Mouse (Mus musculus): ENCODE measurements around the gene Vmn1r201. TPM values are rescaled to one million over a fixed set of nuclear protein-coding genes. Genes with fewer than 3 reads are reported as not detected.

The Vmn1r201 gene
- not detected in 2 replicates for polyA plus RNA-seq (2015; fragmentation: Nextera tagmentation; extraction: Ambion mirVana)

DNA sequence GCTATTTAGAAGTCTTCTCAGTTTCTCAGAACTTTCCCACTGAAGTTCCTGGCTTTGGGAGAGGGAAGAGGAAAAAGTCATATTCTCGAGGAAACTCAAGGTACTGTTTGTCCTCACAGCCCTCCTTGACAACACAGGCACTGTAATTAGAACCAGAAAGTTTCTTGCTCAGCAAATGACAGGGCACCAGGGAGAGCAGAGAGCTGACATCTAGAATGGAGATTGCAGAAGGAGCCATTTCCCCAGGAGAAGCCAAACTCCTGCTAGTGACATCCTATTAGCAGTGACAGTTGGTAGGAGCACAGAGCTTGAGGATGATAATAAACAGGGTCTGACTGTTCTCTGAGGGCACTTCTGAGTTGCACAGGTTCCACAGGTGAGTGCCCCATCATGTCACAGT is at the start of gene Vmn1r201:
Gene Vmn1r201, plus strand, starts transcription at position 301 of the 400 bp plus-strand sequence.

GRCm38 (mm10) chr13:22505281-22505680 is 33.6 kb downstream of the Vmn1r201 start, which contains the start of gene Vmn1r202:
TSS of gene Vmn1r202 (minus strand) at chr13:22505381.

DNA sequence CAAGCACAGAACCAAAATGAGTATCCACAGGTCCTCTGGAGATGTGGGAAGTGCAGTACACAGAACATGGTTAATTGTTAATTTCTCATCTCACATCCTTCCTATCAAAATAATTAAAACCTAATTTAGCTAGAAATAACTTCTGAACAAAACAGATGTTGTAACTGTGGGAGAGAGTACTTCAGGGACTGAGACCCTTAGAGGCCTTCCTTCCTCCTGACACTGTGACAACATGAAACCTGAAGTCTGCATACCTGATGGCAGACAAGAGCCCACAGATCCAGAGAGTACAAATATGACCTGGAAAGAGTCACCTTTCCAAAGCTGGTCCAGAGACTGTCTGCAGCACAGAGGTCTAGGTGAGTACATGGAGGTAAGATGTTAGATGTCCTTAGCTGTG is 46.1 kb downstream of the Vmn1r201 start, which contains the start of gene Vmn1r203:
Gene Vmn1r203, plus strand, starts transcription at position 301 of the 400 bp plus-strand sequence.

Other genes starting within 250 kb of the Vmn1r201 start
- gene Vmn1r193, start 248.8 kb upstream of the Vmn1r201 start, polyA plus RNA-seq (2015; fragmentation: Nextera tagmentation; extraction: Ambion mirVana): not detected in 2 replicates
- gene Vmn1r194, start 227.7 kb upstream of the Vmn1r201 start, polyA plus RNA-seq (2015; fragmentation: Nextera tagmentation; extraction: Ambion mirVana): not detected in 2 replicates
- not detected in 2 replicates for gene Vmn1r195, start 201.4 kb upstream of the Vmn1r201 start, polyA plus RNA-seq (2015; fragmentation: Nextera tagmentation; extraction: Ambion mirVana)
- not detected in 2 replicates for gene Vmn1r196, start 182.0 kb upstream of the Vmn1r201 start, polyA plus RNA-seq (2015; fragmentation: Nextera tagmentation; extraction: Ambion mirVana)
- gene Vmn1r197, start 147.3 kb upstream of the Vmn1r201 start, polyA plus RNA-seq (2015; fragmentation: Nextera tagmentation; extraction: Ambion mirVana): not detected in 2 replicates
- gene Vmn1r198, start 121.6 kb upstream of the Vmn1r201 start, polyA plus RNA-seq (2015; fragmentation: Nextera tagmentation; extraction: Ambion mirVana): not detected in 2 replicates
- gene Vmn1r199, start 92.1 kb upstream of the Vmn1r201 start, polyA plus RNA-seq (2015; fragmentation: Nextera tagmentation; extraction: Ambion mirVana): not detected in 2 replicates
- not detected in 2 replicates for gene Vmn1r200, start 81.5 kb upstream of the Vmn1r201 start, polyA plus RNA-seq (2015; fragmentation: Nextera tagmentation; extraction: Ambion mirVana)
- gene Vmn1r202, start 33.5 kb downstream of the Vmn1r201 start, polyA plus RNA-seq (2015; fragmentation: Nextera tagmentation; extraction: Ambion mirVana): not detected in 2 replicates
- gene Vmn1r203, start 46.2 kb downstream of the Vmn1r201 start, polyA plus RNA-seq (2015; fragmentation: Nextera tagmentation; extraction: Ambion mirVana): not detected in 2 replicates
- not detected in 2 replicates for gene Vmn1r204, start 81.3 kb downstream of the Vmn1r201 start, polyA plus RNA-seq (2015; fragmentation: Nextera tagmentation; extraction: Ambion mirVana)
- gene Vmn1r205, start 121.1 kb downstream of the Vmn1r201 start, polyA plus RNA-seq (2015; fragmentation: Nextera tagmentation; extraction: Ambion mirVana): not detected in 2 replicates
- not detected in 2 replicates for gene Vmn1r206, start 152.3 kb downstream of the Vmn1r201 start, polyA plus RNA-seq (2015; fragmentation: Nextera tagmentation; extraction: Ambion mirVana)